Mouse (Mus musculus) kidney, embryonic 14.5 days (tissue): Measurements from ENCODE around the gene Hmgcr. TPM values are rescaled to one million over a fixed set of nuclear protein-coding genes. Genes with fewer than 3 reads are reported as not detected.
A peak's percentile ranks its signal among the peaks of the same experiment; 100 is the strongest.
"Not testable (repeated sequence)": the region's sequence is repeated elsewhere in the genome, so short reads cannot be mapped to it uniquely, and the experiment has no call there.

Experiments used
- ATAC-seq: fragments of 200-750 bp; cut with Nextera tagmentation; 2 replicates; pipeline ENCODE4 v1.8.0; 2017; ENCODE audit warnings: moderate number of reproducible peaks, mild to moderate bottlenecking, moderate TSS enrichment, moderate library complexity; ENCODE audit not compliant: low FRiP score, low TSS enrichment
- H3K27ac ChIP-seq: fragments of 300-500 bp; sonication (generic); 2 replicates; pipeline ENCODE4 v1.5.1; 2014; ENCODE audit warnings: low read depth, mild to moderate bottlenecking, low read length, moderate library complexity, mixed read lengths
- H3K27me3 ChIP-seq: fragments of 300-500 bp; sonication (generic); 2 replicates; pipeline ENCODE4 v1.6.1; 2014; ENCODE audit warnings: mild to moderate bottlenecking, low read length; ENCODE audit not compliant: control insufficient read depth, insufficient read depth
- H3K36me3 ChIP-seq: fragments of 300-500 bp; sonication (generic); 2 replicates; pipeline ENCODE4 v1.6.1; 2014; ENCODE audit warnings: low read length, mixed read lengths; ENCODE audit not compliant: control insufficient read depth, insufficient read depth
- H3K4me1 ChIP-seq: fragments of 300-500 bp; sonication (generic); 2 replicates; pipeline ENCODE4 v1.6.1; 2014; ENCODE audit warnings: low read length, mixed read lengths; ENCODE audit not compliant: control insufficient read depth, insufficient read depth
- H3K4me2 ChIP-seq: fragments of 300-500 bp; sonication (generic); replicated peaks from 2 replicates; pipeline ENCODE4 v1.6.1; 2014; ENCODE audit warnings: low read depth, mild to moderate bottlenecking, low read length
- H3K4me3 ChIP-seq: fragments of 300-500 bp; sonication (generic); 2 replicates; pipeline ENCODE4 v1.5.1; 2014; ENCODE audit warnings: mild to moderate bottlenecking, low read length
- H3K9ac ChIP-seq: fragments of 300-500 bp; sonication (generic); 2 replicates; pipeline ENCODE4 v1.6.1; 2014; ENCODE audit warnings: low read depth, mild to moderate bottlenecking, low read length, moderate library complexity
- H3K9me3 ChIP-seq: fragments of 300-500 bp; sonication (generic); 2 replicates; pipeline ENCODE4 v1.6.1; 2016; ENCODE audit warnings: low read length; ENCODE audit not compliant: control insufficient read depth
- WGBS: fragments of 180-500 bp; shearing (Covaris S2); extraction: QIAGEN DNeasy Blood & Tissue Kit; methylation state at CpG from one replicate; pipeline ENCODE4 v1.1.7; 2014; 5-methylcytosine and 5-hydroxymethylcytosine counted together
- polyA plus RNA-seq: library from polyadenylated mRNA; unstranded; fragments of >200 nt; fragmentation: Nextera tagmentation; extraction: Ambion mirVana; gene quantifications from 2 replicates; pipeline ENCODE4 v1.2.1, GENCODE M21; 2014

The Hmgcr gene
- polyA plus RNA-seq, 1 experiment from 2014 or later, result 89.8 TPM

- Histone ChIP-seq H3K27ac (no peak overlapping the region), H3K27me3 (no peaks in the 10 kb centered on the region), H3K4me2 (no peak overlapping the region), H3K4me1 (peaks cover 17% of the 10 kb centered on the region), H3K4me3 (no peak overlapping the region), H3K36me3 (no peaks in the 10 kb centered on the region), H3K9me3 (no peaks in the 10 kb centered on the region), H3K9ac (no peak overlapping the region)
- whole genome bisulfite sequencing, result 79% methylated on average over 6 of the region's 6 CpGs
- no peak for ATAC-seq
Measured at GRCm38 (mm10) chr13:96672276-96672675, 1.5 kb upstream of the Hmgcr start.

GRCm38 (mm10) chr13:96671906-96672234, 1.1 kb upstream of the Hmgcr start:
- 96% methylated on average over 5 of the region's 5 CpGs for WGBS
- H3K4me1 ChIP-seq, result peaks cover 17% of the 10 kb centered on the region
- H3K27me3 ChIP-seq, result no peaks in the 10 kb centered on the region
- no peak for ATAC-seq
- no peaks in the 10 kb centered on the region for H3K9me3 ChIP-seq
- no peak overlapping the region for H3K27ac ChIP-seq
- H3K9ac ChIP-seq, result no peak overlapping the region
- no peak overlapping the region for H3K4me3 ChIP-seq
- 0 out of 2 replicates have a peak, but pooled peaks cover 2% of the 10 kb centered on the region for H3K36me3 ChIP-seq
- H3K4me2 ChIP-seq, result no peak overlapping the region

GRCm38 (mm10) chr13:96671078-96671905, 556 bp upstream of the Hmgcr start:
- Histone ChIP-seq H3K36me3 (peaks cover 8% of the 10 kb centered on the region; the same call in 1 of the 2 replicates), H3K9me3 (no peaks in the 10 kb centered on the region), H3K4me1 (peaks cover 17% of the 10 kb centered on the region), H3K9ac (peak overlapping the region; percentile 25; the same call in 1 of the 2 replicates), H3K27ac (peak overlapping the region; percentile 15; the same call in 1 of the 2 replicates), H3K27me3 (no peaks in the 10 kb centered on the region), H3K4me3 (peak overlapping the region; percentile 87), H3K4me2 (peak overlapping the region; percentile 49)
- 15% methylated on average over 31 of the region's 31 CpGs for WGBS
- no peak; the same call in none of the 2 replicates for ATAC-seq

GRCm38 (mm10) chr13:96670019-96670405, 724 bp downstream of the Hmgcr start:
- Histone ChIP-seq H3K9ac (peak overlapping the region; percentile 87), H3K4me2 (peak overlapping the region; percentile 66), H3K27me3 (no peaks in the 10 kb centered on the region), H3K4me3 (peak overlapping the region; percentile 87), H3K27ac (peak overlapping the region; percentile 83), H3K36me3 (peaks cover 20% of the 10 kb centered on the region), H3K4me1 (peaks cover 17% of the 10 kb centered on the region), H3K9me3 (no peaks in the 10 kb centered on the region)
- 3% methylated on average over 13 of the region's 13 CpGs for WGBS
- ATAC-seq, result no peak

GRCm38 (mm10) chr13:96664419-96664974, 6.2 kb downstream of the Hmgcr start:
- 89% methylated on average over 7 of the region's 7 CpGs for WGBS
- Histone ChIP-seq H3K27me3 (no peaks in the 10 kb centered on the region), H3K36me3 (peaks cover 70% of the 10 kb centered on the region), H3K9ac (no peak overlapping the region), H3K27ac (no peak overlapping the region), H3K4me3 (no peak overlapping the region), H3K4me1 (peaks cover 17% of the 10 kb centered on the region), H3K4me2 (no peak overlapping the region), H3K9me3 (no peaks in the 10 kb centered on the region)
- ATAC-seq, result no peak

- not testable (repeated sequence) for H3K4me3 ChIP-seq, H3K9ac ChIP-seq, ATAC-seq, H3K9me3 ChIP-seq, H3K4me1 ChIP-seq, H3K27me3 ChIP-seq, H3K27ac ChIP-seq, H3K4me2 ChIP-seq
- H3K36me3 ChIP-seq, result peaks cover 84% of the 10 kb centered on the region
- WGBS, result 95% methylated on average over 4 of the region's 4 CpGs
Measured at GRCm38 (mm10) chr13:96663120-96663519, 7.6 kb downstream of the Hmgcr start.

- H3K27ac ChIP-seq, result no peak overlapping the region
- no peak for ATAC-seq
- no peaks in the 10 kb centered on the region for H3K27me3 ChIP-seq
- no peaks in the 10 kb centered on the region for H3K4me1 ChIP-seq
- no peak overlapping the region for H3K4me3 ChIP-seq
- 88% methylated on average over 10 of the region's 10 CpGs for WGBS
- no peaks in the 10 kb centered on the region for H3K9me3 ChIP-seq
- no peak overlapping the region for H3K4me2 ChIP-seq
- H3K9ac ChIP-seq, result no peak overlapping the region
- peaks cover 90% of the 10 kb centered on the region for H3K36me3 ChIP-seq
Measured at GRCm38 (mm10) chr13:96660095-96660860, 10.5 kb downstream of the Hmgcr start.

GRCm38 (mm10) chr13:96658936-96659335, 11.8 kb downstream of the Hmgcr start:
- no peaks in the 10 kb centered on the region for H3K27me3 ChIP-seq
- H3K4me2 ChIP-seq, result no peak overlapping the region
- 85% methylated on average over 7 of the region's 7 CpGs for WGBS
- ATAC-seq, result no peak
- H3K4me3 ChIP-seq, result no peak overlapping the region
- H3K36me3 ChIP-seq, result peaks cover 90% of the 10 kb centered on the region
- H3K27ac ChIP-seq, result no peak overlapping the region
- H3K9me3 ChIP-seq, result no peaks in the 10 kb centered on the region
- H3K9ac ChIP-seq, result no peak overlapping the region
- no peaks in the 10 kb centered on the region for H3K4me1 ChIP-seq

GRCm38 (mm10) chr13:96656673-96657072, 14.1 kb downstream of the Hmgcr start:
- H3K9ac ChIP-seq, result no peak overlapping the region
- peaks cover 90% of the 10 kb centered on the region for H3K36me3 ChIP-seq
- H3K9me3 ChIP-seq, result no peaks in the 10 kb centered on the region
- no peak for ATAC-seq
- H3K27ac ChIP-seq, result no peak overlapping the region
- WGBS, result 81% methylated on average over 1 of the region's 1 CpGs
- no peak overlapping the region for H3K4me3 ChIP-seq
- no peak overlapping the region for H3K4me2 ChIP-seq
- no peaks in the 10 kb centered on the region for H3K27me3 ChIP-seq
- H3K4me1 ChIP-seq, result no peaks in the 10 kb centered on the region
